Mouse (Mus musculus) gastrocnemius, adult 2 months (tissue): ENCODE measurements around the gene Ctr9. TPM values are rescaled to one million over a fixed set of nuclear protein-coding genes. Genes with fewer than 3 reads are reported as not detected.
A peak's percentile ranks its signal among the peaks of the same experiment; 100 is the strongest.

Experiments
- DNase-seq: peaks from one replicate; pipeline ENCODE4 v3.0.0; 2022
- H3K27ac ChIP-seq: fragments of 200-600 bp; 2 replicates; pipeline ENCODE4 v1.8.1; 2022; ENCODE audit warnings: mild to moderate bottlenecking
- H3K4me3 ChIP-seq: fragments of 200-600 bp; 2 replicates; pipeline ENCODE4 v1.8.1; 2022; ENCODE audit warnings: mild to moderate bottlenecking, moderate library complexity
- CTCF ChIP-seq: fragments of 200-600 bp; IDR thresholded peaks from 2 replicates; pipeline ENCODE4 v1.8.1; 2022; ENCODE audit warnings: antibody characterized with exemption, mild to moderate bottlenecking, moderate library complexity
- intact Hi-C: fragments of 180-260 bp; cut with DNase I; formaldehyde crosslinking; loops from one replicate; pipeline ENCODE4 v1.15.1; 2025
- total RNA-seq, 2 experiments: library from RNA; stranded (reverse); gene quantifications; 2 replicates each; pipeline ENCODE4 v1.2.3; 2021

Ctr9 gene
- total RNA-seq, 2 experiments from 2014 or later, result 16.1 to 16.4 TPM

DNA sequence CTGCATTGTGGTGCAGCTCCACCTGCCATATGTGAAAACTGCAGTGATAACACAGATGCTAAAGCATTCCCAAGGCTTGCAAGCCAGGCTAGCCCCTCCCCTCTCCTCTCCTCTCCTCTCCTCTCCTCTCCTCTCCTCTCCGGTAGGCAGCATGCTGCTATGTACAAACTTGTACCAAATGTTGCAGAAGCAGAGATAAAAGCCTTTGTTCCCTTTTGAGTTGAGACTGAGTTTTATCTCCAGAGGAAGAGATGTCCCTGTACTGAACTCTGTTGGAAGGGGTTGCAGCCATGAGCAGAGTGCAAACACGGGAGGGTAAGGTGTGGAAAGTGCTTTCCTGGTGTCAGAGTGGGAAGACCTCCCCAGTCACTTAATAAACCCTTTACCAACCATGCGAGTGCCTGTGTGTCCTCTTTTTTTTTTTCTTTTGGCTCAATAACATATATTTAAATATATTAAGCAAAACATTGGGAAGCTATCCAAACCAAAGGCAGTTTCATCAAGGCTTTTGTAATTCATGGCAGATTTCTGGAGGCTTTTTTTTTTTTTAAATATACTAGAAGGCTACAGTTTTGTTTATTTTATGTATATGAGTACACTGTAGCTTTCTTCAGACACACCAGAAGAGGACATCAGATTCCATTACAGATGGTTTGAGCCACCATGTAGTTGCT lies 27.4 kb downstream of the Ctr9 start:
- no peak for TF ChIP-seq CTCF
- intact Hi-C loops, result no loop called here
- DNase-seq, result no peak
- Histone ChIP-seq H3K4me3 (no peak overlapping the region), H3K27ac (peak overlapping the region; percentile 74)

DNA sequence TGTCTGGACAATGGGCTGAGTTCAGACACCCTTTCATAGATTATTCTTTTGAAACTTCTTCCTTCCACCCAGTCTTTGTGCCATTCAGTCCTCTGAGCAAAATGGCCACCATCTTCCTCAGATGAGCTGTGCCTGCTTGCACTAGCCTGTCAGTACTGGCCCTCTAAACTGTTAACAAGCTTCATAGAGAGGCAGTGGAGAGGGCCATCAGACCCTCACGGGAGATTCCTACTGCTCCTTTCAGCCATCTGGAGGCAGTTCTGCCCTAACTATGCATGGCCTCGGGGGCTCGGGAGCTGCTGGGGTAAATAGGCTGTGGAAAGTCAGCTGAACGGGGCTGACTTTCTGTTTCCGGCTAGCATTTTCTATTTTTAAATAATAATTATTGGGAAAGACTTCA lies 30.8 kb downstream of the Ctr9 start:
- DNase-seq, result no peak
- TF ChIP-seq CTCF, result no peak
- no peak overlapping the region for H3K4me3 ChIP-seq
- no peak overlapping the region for H3K27ac ChIP-seq
- intact Hi-C loops, result no loop called here

DNA sequence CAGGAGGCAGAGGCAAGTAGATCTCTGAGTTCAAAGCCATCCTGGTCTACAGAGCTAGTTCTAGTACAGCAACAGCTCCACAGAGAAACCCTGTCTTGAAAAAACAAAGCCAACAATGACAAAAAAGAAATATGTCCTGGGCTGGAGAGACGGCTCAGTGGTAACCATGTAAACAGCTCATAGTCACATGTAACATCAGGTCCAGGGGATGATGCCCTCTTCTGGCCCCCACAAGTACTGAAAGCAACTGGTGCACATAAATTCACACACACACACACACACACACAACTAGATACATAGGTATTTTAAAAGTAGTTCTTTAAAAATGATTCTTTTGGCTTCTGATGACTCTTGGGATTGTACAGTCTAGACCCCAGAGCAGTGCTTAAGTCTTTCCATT lies 34.2 kb downstream of the Ctr9 start:
- H3K27ac ChIP-seq, result no peak overlapping the region
- no peak for TF ChIP-seq CTCF
- intact Hi-C loops, result no loop called here
- DNase-seq, result no peak
- H3K4me3 ChIP-seq, result no peak overlapping the region

DNA sequence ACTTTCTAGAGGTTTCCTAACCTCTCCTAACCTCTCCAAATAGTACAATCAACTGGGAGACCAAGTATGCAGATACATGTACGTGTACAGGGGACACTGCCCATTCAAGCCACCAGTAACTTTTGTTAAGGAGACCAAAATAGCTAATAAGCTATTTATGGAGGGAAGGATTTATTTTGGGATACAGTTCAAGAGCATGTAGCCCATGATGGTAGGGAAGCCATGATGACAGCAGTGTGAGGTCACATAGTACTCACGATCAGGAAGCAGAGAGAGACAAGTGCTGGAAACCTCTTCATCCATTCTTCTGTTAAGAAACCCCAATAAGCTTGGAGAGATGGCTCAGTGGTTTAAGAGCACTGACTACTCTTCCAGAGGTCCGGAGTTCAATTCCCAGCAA lies 39.4 kb downstream of the Ctr9 start:
- Histone ChIP-seq H3K4me3 (no peak overlapping the region), H3K27ac (no peak overlapping the region)
- intact Hi-C loops, result no loop called here
- DNase-seq, result no peak
- TF ChIP-seq CTCF, result no peak

DNA sequence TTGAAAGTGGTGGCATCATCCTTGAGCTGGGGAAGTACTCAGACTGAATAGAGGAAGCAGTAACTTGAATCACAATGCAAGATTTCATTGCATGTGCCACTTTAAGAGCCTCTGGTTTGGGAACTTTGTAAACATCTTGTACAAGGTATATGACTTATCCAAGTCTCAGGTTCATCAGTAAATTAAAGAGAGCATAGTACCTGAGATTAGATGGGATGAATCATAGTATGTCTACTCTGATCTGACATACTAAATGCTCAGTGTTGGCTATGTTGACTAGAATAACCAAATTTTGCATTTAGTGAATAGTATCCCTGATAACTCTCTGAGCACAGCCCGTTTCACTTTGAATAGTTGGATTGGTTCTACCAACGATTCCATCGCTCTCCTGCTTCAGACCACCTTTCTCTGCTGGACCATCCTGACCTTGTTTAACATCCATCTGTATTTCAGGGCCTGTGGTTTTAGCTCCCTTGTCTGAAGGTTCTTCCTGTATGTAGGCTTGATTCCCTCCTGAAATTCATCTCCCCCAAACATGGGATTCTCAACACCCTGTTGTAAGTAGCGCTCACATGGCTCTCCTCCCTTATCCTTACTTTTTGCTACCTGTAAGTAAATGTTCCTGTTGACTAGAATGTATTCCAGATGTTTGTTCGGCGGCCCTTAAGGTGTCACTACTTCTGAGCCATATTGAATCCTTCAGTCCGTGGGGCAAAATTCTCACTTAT lies 40.9 kb downstream of the Ctr9 start:
- no peak for DNase-seq

DNA sequence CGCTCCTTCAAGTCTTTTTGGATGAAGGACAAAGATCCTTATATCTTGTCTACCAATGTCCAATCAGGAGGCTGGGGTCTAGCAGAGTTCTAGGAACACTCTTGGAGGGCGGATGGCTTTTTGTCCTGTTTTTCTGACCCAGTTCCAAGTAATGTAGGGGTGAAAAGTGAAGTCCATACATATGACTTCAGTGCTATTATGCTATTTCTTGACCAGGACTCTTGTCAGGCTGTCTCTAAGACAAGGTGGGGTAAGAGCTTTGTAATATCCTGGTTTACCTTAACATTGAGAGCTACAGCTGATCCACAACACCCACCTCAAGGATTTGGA lies 41.4 kb downstream of the Ctr9 start:
- Histone ChIP-seq H3K27ac (no peak overlapping the region), H3K4me3 (no peak overlapping the region)
- intact Hi-C loops, result no loop called here
- DNase-seq, result no peak
- TF ChIP-seq CTCF, result no peak

More for the DNA sequence above, 40.9 kb downstream of the Ctr9 start:
- no peak overlapping the region for H3K4me3 ChIP-seq
- TF ChIP-seq CTCF, result no peak
- H3K27ac ChIP-seq, result no peak overlapping the region
- intact Hi-C loops, result no loop called here

DNA sequence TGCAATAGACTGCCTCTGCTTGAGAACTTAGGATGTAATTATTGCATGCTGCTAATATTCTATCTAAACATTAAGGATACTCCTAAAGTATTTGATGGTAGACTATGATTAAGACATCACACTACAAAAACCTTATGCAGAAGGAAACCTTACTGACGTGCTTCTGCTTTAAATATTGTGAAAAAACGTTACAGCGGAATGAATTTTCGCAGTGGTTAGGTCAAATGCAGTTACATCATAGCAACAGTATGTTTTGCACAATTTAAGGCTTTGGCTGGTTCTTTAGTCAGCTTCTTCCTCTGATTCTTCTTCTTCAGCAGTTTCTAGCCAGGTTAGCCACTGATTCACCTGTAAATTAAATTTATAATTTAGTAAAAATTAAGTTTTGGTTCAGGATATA lies 43.7 kb downstream of the Ctr9 start:
- intact Hi-C loops, result no loop called here
- Histone ChIP-seq H3K27ac (no peak overlapping the region), H3K4me3 (no peak overlapping the region)
- no peak for DNase-seq
- TF ChIP-seq CTCF, result no peak

DNA sequence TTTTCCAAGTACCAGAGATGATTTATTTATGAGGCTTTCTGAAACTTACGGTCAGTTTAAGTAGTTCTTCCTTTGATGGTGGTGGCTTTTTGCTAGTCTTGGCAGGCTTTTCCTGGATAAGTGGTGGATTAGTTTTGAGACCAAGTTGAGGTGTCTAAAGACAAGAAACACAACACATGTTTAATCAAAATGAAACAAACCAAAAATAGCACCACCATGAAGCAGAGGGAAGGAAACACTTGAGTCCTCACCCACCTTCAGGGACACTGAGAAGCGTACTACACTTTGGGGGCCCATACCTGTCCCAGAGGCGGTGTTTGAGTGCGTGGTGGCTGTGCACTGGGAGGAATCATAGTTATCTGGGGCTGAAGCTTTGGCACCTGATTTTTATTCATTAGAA lies 46.5 kb downstream of the Ctr9 start:
- no peak for TF ChIP-seq CTCF
- Histone ChIP-seq H3K4me3 (no peak overlapping the region), H3K27ac (no peak overlapping the region)
- intact Hi-C loops, result no loop called here
- no peak for DNase-seq

DNA sequence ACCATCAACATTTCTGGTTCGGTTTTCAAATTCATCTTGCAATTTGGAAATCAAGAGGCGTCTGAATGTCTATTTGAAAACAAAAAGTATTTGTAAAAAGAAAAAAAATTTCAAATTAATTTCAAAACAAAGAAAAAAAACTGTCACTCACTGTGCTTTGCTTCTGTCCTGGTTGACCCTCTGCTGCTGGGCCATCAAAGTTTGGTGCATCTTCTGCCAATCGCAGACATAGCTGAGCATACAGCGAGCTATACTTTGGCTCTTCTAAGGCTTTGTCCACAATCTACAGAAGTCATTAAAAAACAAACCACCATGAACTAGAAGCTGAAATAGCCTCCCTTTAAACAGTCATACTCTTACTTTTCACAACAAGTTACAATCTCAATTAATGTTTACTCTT lies 49.5 kb downstream of the Ctr9 start:
- no peak for TF ChIP-seq CTCF
- Histone ChIP-seq H3K27ac (no peak overlapping the region), H3K4me3 (no peak overlapping the region)
- no peak for DNase-seq
- intact Hi-C loops, result no loop called here

DNA sequence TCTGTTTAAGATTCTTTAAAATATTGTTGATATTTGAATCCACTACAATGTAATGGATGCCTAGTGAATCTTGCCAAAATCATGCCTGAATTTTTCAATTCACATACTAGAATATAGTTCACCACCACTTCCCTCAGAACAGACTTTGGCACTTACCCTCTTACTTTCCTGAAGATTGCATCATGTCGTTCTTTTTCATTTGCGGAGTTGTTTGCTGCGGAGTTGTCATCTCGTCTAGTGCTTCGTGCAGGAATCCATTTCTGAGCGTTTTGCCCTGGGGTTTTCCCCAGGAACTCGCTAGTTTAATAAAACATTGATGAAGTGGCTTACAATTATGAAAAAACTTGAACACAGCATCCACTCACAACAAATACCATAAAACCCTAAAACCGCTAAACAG lies 51.3 kb downstream of the Ctr9 start:
- no peak for DNase-seq
- 0 out of 2 replicates have a peak overlapping the region, but pooled peaks have one; percentile 3 for H3K27ac ChIP-seq
- peak overlapping the region; percentile 90 for H3K4me3 ChIP-seq
- TF ChIP-seq CTCF, result no peak
- intact Hi-C loops, result loop anchor here (5.0 kb wide), 1 partner anchor 77 kb away; no protein-coding TSS in a partner anchor

DNA sequence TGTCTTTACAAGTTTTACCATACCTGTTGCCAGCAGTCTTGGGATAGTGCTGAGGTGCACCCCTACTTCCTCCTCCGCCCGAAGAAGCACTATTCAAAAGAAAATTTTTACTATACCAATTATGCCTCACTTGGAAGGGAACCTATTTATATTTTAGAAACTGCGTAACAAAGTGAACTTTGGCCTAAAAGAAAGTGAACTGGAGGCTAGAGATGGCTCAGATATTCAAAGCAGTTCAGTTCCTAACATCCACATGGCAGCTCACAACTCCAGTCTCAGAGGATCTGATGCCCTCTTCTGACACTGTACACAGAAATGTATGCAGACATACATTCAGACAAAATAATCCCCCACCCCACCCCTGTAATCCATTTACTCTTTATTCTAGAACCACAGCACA lies 52.1 kb downstream of the Ctr9 start:
- intact Hi-C loops, result loop anchor here (5.0 kb wide), 1 partner anchor 76 kb away; no protein-coding TSS in a partner anchor
- no peak for TF ChIP-seq CTCF
- H3K27ac ChIP-seq, result peak overlapping the region; percentile 99; the same call in 1 of the 2 replicates

DNA sequence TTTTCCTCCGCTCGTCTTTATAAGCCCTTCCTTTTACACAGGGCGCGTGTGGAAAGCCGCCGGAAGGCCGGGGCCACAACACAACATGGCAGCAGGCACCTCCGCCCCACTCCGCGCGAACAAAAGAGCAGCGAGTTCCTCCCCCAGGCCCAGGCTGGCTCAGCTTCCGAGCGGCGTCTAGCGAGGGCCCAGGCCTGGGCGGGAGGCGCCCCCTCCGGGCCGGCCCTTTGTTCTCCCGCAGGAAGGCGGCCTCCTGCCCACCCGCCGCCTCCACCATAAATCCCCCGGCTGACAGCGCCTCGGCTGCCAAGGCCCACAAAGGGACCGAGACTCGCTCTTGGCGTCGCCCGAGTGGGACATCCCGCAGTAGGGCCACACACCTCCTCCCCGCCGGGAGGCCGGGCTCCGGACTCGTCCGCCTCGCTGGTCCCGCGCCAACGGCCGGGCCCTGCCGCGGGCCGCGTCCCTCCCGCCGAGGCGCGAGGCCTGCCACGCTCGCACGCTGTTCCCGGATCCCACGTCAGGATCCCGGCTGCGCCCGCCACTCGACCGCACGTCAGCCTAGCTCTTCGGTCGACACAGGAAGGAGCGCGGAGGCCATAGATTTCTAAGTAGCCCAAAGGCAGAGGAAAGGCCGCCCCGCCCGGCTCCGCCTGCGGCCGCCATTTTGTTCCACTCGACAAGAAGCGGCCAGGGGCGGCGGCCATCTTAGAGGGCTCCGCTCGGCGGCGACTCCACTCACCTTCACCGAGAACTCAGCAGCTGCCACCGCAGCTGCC lies 53.5 kb downstream of the Ctr9 start:
- peak; percentile 90 for DNase-seq
- 0 out of 2 replicates have a peak, but pooled peaks have one; percentile 18 for TF ChIP-seq CTCF
- intact Hi-C loops, result loop anchor here (5.0 kb wide), 1 partner anchor 75 kb away; no protein-coding TSS in a partner anchor
- peak overlapping the region; percentile 99 for H3K27ac ChIP-seq
- H3K4me3 ChIP-seq, result peak overlapping the region; percentile 90

More for the DNA sequence above, 52.1 kb downstream of the Ctr9 start:
- no peak for DNase-seq
- H3K4me3 ChIP-seq, result peak overlapping the region; percentile 90
